In the genomic region with DNA sequence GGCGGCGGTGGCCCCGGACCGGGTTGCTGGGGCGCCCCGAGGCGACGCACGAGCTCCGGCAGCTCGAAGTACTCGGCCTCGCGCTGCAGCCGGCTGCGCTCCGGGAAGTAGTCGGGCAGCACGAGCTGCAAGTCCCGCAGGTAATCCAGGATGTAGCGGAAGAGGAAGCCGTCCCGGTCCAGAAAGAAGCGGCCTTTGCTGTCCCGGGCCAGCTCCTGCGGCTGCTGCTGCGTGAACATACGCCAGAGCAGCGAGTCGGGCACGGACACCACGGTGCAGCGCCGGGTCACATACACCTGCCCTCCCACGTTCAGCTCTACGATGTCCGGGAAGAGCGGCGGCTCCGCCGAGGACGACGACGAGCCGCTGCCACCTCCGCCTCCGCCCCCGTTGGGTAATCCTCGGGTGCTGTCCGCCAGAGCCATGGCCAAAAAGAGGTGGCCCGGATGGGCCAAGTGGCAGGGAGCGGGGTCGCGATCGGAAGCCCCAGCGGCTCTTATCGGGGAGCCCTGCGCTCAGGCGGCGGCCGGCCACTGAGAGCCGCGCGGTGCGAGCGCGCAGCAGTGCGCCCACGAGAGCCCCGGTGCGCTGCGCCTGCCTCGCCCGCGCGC, we compare ENCODE assay signal across 8 mouse cellular contexts. TPM values are rescaled to one million over a fixed set of nuclear protein-coding genes. Genes with fewer than 3 reads are reported as not detected.
DNase-seq lines count a peak whose midpoint lies in the region; ATAC-seq and TF ChIP-seq lines count a peak whose summit lies in the region.

No protein-coding gene starts in this region.

- H3K27ac ChIP-seq in lung, embryonic 16.5 days (ENCODE audit: low read length), result peak overlapping the region; percentile 84
- peak overlapping the region; percentile 71 for H3K27ac ChIP-seq in forebrain, embryonic 16.5 days (ENCODE audit: low read length)
- peak overlapping the region; percentile 76 for H3K27ac ChIP-seq in hindbrain, embryonic 14.5 days
- H3K27ac ChIP-seq in midbrain, embryonic 11.5 days (ENCODE audit: low read depth, low read length), result no peak overlapping the region; the same call in 1 of the 2 replicates
- H3K27ac ChIP-seq in thymus, adult 2 months (ENCODE audit: control insufficient read depth, insufficient read depth, low read length), result no peak overlapping the region

- peak; percentile 95 for TF ChIP-seq POLR2A in thymus, adult 2 months (IDR thresholded peaks at IDR 0.05; ENCODE audit: control insufficient read depth, extremely low read depth, insufficient read depth, low read length, poor library complexity)

- DNase-seq in lung, postnatal 4 days, result no peak
- DNase-seq in cerebellum, adult 11-12 months, result peak; percentile 58
- peak; percentile 54 for DNase-seq in hindbrain, embryonic 14.5 days (ENCODE audit: low spot score)
- peak; percentile 55 to 64 for DNase-seq in layer of hippocampus, postnatal 25 days (ENCODE audit: extremely low spot score in 1 of 2, low spot score in 1 of 2)
- DNase-seq in midbrain, embryonic 11.5 days (ENCODE audit: low spot score, missing footprints), result peak; percentile 97
- peak; percentile 54 for DNase-seq in thymus, adult 2 months

- ATAC-seq in lung, embryonic 16.5 days (ENCODE audit: low read depth), result peak; percentile 21
- peak; percentile 32 for ATAC-seq in forebrain, embryonic 16.5 days
- peak; percentile 53 for ATAC-seq in hindbrain, embryonic 14.5 days (ENCODE audit: low FRiP score)
- peak; percentile 54 for ATAC-seq in midbrain, embryonic 11.5 days (ENCODE audit: low FRiP score)

- WGBS in lung, embryonic 16.5 days, result under 1% methylated on average over 69 of the region's 76 CpGs
- WGBS in forebrain, embryonic 16.5 days, result under 1% methylated on average over 57 of the region's 76 CpGs
- WGBS in hindbrain, embryonic 14.5 days, result under 1% methylated on average over 74 of the region's 76 CpGs
- WGBS in midbrain, embryonic 11.5 days, result under 1% methylated on average over 67 of the region's 76 CpGs
- 1% methylated on average over 76 of the region's 76 CpGs for WGBS in thymus, adult 2 months

- H3K9ac ChIP-seq in lung, embryonic 16.5 days (ENCODE audit: low read length), result peak overlapping the region; percentile 76
- H3K9ac ChIP-seq in forebrain, embryonic 16.5 days (replicated peaks; ENCODE audit: low read depth, low read length), result peak overlapping the region; percentile 79
- H3K9ac ChIP-seq in hindbrain, embryonic 14.5 days, result peak overlapping the region; percentile 65
- H3K9ac ChIP-seq in midbrain, embryonic 11.5 days (ENCODE audit: low read length), result peak overlapping the region; percentile 61

- H3K36me3 ChIP-seq in lung, embryonic 16.5 days (ENCODE audit: control insufficient read depth, insufficient read depth, low read length), result no peaks in the 10 kb centered on the region
- no peaks in the 10 kb centered on the region for H3K36me3 ChIP-seq in forebrain, embryonic 16.5 days (ENCODE audit: control insufficient read depth, insufficient read depth)
- H3K36me3 ChIP-seq in hindbrain, embryonic 14.5 days (replicated peaks; ENCODE audit: control insufficient read depth, insufficient read depth), result no peaks in the 10 kb centered on the region
- no peaks in the 10 kb centered on the region for H3K36me3 ChIP-seq in midbrain, embryonic 11.5 days (ENCODE audit: control insufficient read depth, insufficient read depth, low read length)
- no peaks in the 10 kb centered on the region for H3K36me3 ChIP-seq in thymus, adult 2 months (ENCODE audit: control insufficient read depth, insufficient read depth, low read length)

- H3K9me3 ChIP-seq in lung, embryonic 16.5 days (ENCODE audit: control insufficient read depth, low read length), result no peaks in the 10 kb centered on the region
- no peaks in the 10 kb centered on the region for H3K9me3 ChIP-seq in forebrain, embryonic 16.5 days (ENCODE audit: control insufficient read depth, low read length)
- H3K9me3 ChIP-seq in hindbrain, embryonic 14.5 days (ENCODE audit: control insufficient read depth, low read length), result no peaks in the 10 kb centered on the region
- no peaks in the 10 kb centered on the region for H3K9me3 ChIP-seq in midbrain, embryonic 11.5 days (ENCODE audit: control insufficient read depth, low read length)

- H3K4me1 ChIP-seq in lung, embryonic 16.5 days (replicated peaks; ENCODE audit: control insufficient read depth, insufficient read depth, low read length), result peaks cover 10% of the 10 kb centered on the region; the same call in 1 of the 2 replicates
- H3K4me1 ChIP-seq in forebrain, embryonic 16.5 days (replicated peaks; ENCODE audit: control insufficient read depth, insufficient read depth, low read length), result peaks cover 9% of the 10 kb centered on the region
- peaks cover 9% of the 10 kb centered on the region for H3K4me1 ChIP-seq in hindbrain, embryonic 14.5 days (replicated peaks; ENCODE audit: control insufficient read depth, insufficient read depth, low read length)
- H3K4me1 ChIP-seq in midbrain, embryonic 11.5 days (ENCODE audit: control insufficient read depth, insufficient read depth, low read length), result no peaks in the 10 kb centered on the region; the same call in 1 of the 2 replicates
- H3K4me1 ChIP-seq in thymus, adult 2 months (replicated peaks; ENCODE audit: control insufficient read depth, insufficient read depth, low read length), result peaks cover 16% of the 10 kb centered on the region

- peak overlapping the region; percentile 92 for H3K4me2 ChIP-seq in lung, embryonic 16.5 days (ENCODE audit: low read depth, low read length)
- H3K4me2 ChIP-seq in forebrain, embryonic 16.5 days (ENCODE audit: low read length), result peak overlapping the region; percentile 95
- peak overlapping the region; percentile 74 for H3K4me2 ChIP-seq in hindbrain, embryonic 14.5 days (replicated peaks)
- H3K4me2 ChIP-seq in midbrain, embryonic 11.5 days, result peak overlapping the region; percentile 98

- no peak for TF ChIP-seq CTCF in thymus, adult 2 months (IDR thresholded peaks at IDR 0.05; ENCODE audit: borderline replicate concordance, control insufficient read depth, extremely low read depth, insufficient read depth, low read length, poor library complexity)

- 0 out of 2 replicates have a peak, but pooled peaks cover 2% of the 10 kb centered on the region for H3K27me3 ChIP-seq in lung, embryonic 16.5 days (ENCODE audit: control insufficient read depth, insufficient read depth, low read depth, low read length)
- H3K27me3 ChIP-seq in forebrain, embryonic 16.5 days (replicated peaks; ENCODE audit: control insufficient read depth, insufficient read depth, low read length), result no peaks in the 10 kb centered on the region; the same call in 1 of the 2 replicates
- H3K27me3 ChIP-seq in hindbrain, embryonic 14.5 days (ENCODE audit: control insufficient read depth, insufficient read depth, low read length), result 0 out of 2 replicates have a peak, but pooled peaks cover 8% of the 10 kb centered on the region
- H3K27me3 ChIP-seq in midbrain, embryonic 11.5 days (ENCODE audit: control insufficient read depth, insufficient read depth, low read length), result peaks cover 12% of the 10 kb centered on the region
- no peaks in the 10 kb centered on the region for H3K27me3 ChIP-seq in thymus, adult 2 months (ENCODE audit: control insufficient read depth, insufficient read depth, low read length)

- H3K4me3 ChIP-seq in lung, embryonic 16.5 days (ENCODE audit: low read length), result peak overlapping the region; percentile 74
- H3K4me3 ChIP-seq in forebrain, embryonic 16.5 days (replicated peaks; ENCODE audit: low read length), result peak overlapping the region; percentile 80
- peak overlapping the region; percentile 83 for H3K4me3 ChIP-seq in hindbrain, embryonic 14.5 days (replicated peaks; ENCODE audit: low read length)
- H3K4me3 ChIP-seq in midbrain, embryonic 11.5 days (ENCODE audit: low read depth, low read length), result peak overlapping the region; percentile 50
- peak overlapping the region; percentile 56 for H3K4me3 ChIP-seq in thymus, adult 2 months (ENCODE audit: control insufficient read depth, insufficient read depth, low read length)

RNA-seq across cellular contexts. Expression of gene Kctd12, which starts 0.3 kb away (rescaled TPM):
- polyA plus RNA-seq in lung, embryonic 16.5 days (2015; fragmentation: Nextera tagmentation; extraction: Ambion mirVana), result 6.7 and 7.1 TPM in 2 replicates
- polyA plus RNA-seq in forebrain, embryonic 16.5 days (2015; fragmentation: Nextera tagmentation; extraction: Ambion mirVana), result 17.5 and 24.9 TPM in 2 replicates
- 25.0 and 31.1 TPM in 2 replicates for polyA plus RNA-seq in hindbrain, embryonic 14.5 days (2014; fragmentation: Nextera tagmentation; extraction: Ambion mirVana)
- total RNA-seq in layer of hippocampus, postnatal 25 days (2021), result 100 to 1,000 TPM; 115 to 119 TPM
- polyA plus RNA-seq in midbrain, embryonic 11.5 days (2014; fragmentation: Nextera tagmentation; extraction: Ambion mirVana), result 9.3 and 13.7 TPM in 2 replicates
- polyA plus RNA-seq in thymus, adult 2 months (2012; rRNA removed), result 20.0 and 25.4 TPM in 2 replicates

Comparison
In these comparisons a context has a peak if more than half of its experiments do, and no peak if none do; other contexts are left out.
1. H3K27ac ChIP-seq: peak in lung, embryonic 16.5 days (single experiment), forebrain, embryonic 16.5 days (single experiment) and hindbrain, embryonic 14.5 days (single experiment); none in midbrain, embryonic 11.5 days (single experiment) and thymus, adult 2 months (single experiment).
2. DNase-seq: peak in cerebellum, adult 11-12 months (single experiment), hindbrain, embryonic 14.5 days (single experiment), layer of hippocampus, postnatal 25 days (2 of 2), midbrain, embryonic 11.5 days (single experiment) and thymus, adult 2 months (single experiment); none in lung, postnatal 4 days (0 of 2).
3. Peak in every context shown above with its lines, with median percentiles within 50 percentile points of each other: ATAC-seq, H3K4me2 ChIP-seq, H3K4me3 ChIP-seq and H3K9ac ChIP-seq.